Mouse (Mus musculus): ENCODE measurements around the gene Klk1b1. TPM values are rescaled to one million over a fixed set of nuclear protein-coding genes. Genes with fewer than 3 reads are reported as not detected.

Klk1b1 gene
- not detected for polyA plus RNA-seq (2014; fragmentation: Illumina TruSeq; extraction: RNeasy Lipid Tissue Mini Kit (QIAGEN cat#74804); ENCODE audit: insufficient read depth, low read depth, low replicate concordance)

DNA sequence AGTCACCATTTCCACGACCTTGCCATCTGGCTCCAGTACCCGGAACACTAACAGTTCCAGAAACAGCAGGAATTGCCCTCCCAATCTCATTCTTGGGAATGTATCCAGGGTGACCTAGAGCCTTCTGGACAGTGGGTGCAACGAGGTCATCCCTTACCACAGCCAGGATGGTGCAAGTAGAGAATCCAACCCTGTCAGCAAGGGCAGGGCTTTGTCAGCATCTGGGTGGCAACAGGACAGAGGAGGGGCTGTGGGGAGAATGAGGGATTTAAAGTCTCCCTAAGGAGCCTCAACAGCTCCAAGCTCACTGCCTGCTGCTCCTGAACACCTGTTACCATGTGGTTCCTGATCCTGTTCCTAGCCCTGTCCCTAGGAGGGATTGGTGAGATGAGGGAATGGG, at the start of gene Klk1b1:
Klk1b1 (plus strand) TSS at position 301 of the 400 bp plus-strand sequence.

DNA sequence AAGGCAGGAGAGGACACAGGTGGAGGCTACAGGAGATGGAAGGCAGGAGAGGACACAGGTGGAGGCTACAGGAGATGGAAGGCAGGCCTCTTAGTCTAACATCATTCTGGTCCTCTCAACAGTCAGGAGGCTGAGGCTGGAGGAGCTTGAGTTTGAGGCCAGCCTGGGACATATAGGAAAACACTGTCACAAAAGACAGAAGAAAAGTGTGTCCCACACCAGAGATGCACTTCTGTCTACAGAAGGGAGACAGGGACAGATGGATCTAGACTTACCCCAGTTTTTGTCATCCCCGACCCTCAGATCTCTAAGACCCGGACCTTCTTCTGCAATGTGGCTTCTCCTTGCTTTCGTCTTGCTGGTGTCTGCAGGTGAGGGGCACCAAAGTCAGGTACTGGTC, 33.1 kb upstream of the Klk1b1 start, which contains the start of gene Klk15:
Klk15 (plus strand) TSS at position 301 of the 400 bp plus-strand sequence.

GRCm38 (mm10) chr7:43950364-43950763, 16.2 kb upstream of the Klk1b1 start, which contains the start of gene Klk1b8:
Klk1b8 (plus strand) TSS chr7:43950664.

GRCm38 (mm10) chr7:43975761-43976160, 9.2 kb downstream of the Klk1b1 start, which contains the start of gene Klk1b9:
Klk1b9 (plus strand) TSS chr7:43976061.

DNA sequence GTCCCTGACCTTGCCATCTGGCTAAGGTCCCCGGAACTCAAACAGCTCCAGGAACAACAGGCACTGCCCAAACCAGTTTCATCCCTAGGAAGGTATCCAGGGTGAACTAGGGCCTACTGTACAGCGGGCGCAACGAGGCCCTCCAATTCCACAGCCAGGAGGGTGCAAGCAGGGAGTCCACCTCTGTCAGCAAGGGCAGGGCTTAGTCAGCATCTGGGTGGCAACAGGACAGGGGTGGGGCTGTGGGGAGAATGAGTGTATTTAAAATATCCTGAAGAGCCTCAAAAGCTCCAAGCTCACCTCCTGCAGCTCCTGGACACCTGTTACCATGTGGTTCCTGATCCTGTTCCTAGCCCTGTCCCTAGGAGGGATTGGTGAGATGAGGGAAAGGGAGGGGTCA, 29.0 kb downstream of the Klk1b1 start, which contains the start of gene Klk1b11:
Klk1b11 (plus strand) TSS at position 301 of the 400 bp plus-strand sequence.

DNA sequence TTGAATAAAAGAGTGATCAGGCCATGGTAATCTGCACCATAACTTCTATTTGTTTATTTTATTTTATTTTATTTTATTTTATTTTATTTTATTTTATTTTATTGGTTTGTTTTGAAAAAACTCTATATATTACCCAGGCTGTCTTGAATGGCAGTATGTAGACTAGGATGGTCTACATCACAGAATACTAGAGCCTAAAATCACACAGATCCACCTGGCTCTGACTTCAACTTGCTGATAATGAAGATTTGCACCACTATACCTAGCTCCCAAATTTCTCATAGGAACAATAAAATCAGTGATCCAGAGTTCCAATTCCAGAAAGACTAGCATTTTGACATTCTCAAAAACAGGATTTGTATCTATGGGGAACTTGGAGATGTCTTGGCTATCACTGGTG, 45.3 kb downstream of the Klk1b1 start, which contains the start of gene Klk1b26:
Klk1b26 (plus strand) TSS at position 301 of the 400 bp plus-strand sequence.

Other genes starting within 250 kb of the Klk1b1 start
- not detected for gene Klk12, start 197.9 kb upstream of the Klk1b1 start, polyA plus RNA-seq (2014; fragmentation: Illumina TruSeq; extraction: RNeasy Lipid Tissue Mini Kit (QIAGEN cat#74804); ENCODE audit: insufficient read depth, low read depth, low replicate concordance)
- 1.8 TPM for gene Klk11, start 192.1 kb upstream of the Klk1b1 start, polyA plus RNA-seq (2014; fragmentation: Illumina TruSeq; extraction: RNeasy Lipid Tissue Mini Kit (QIAGEN cat#74804); ENCODE audit: insufficient read depth, low read depth, low replicate concordance)
- 0.92 TPM for gene Klk10, start 185.7 kb upstream of the Klk1b1 start, polyA plus RNA-seq (2014; fragmentation: Illumina TruSeq; extraction: RNeasy Lipid Tissue Mini Kit (QIAGEN cat#74804); ENCODE audit: insufficient read depth, low read depth, low replicate concordance)
- gene Klk9, start 174.9 kb upstream of the Klk1b1 start, polyA plus RNA-seq (2014; fragmentation: Illumina TruSeq; extraction: RNeasy Lipid Tissue Mini Kit (QIAGEN cat#74804); ENCODE audit: insufficient read depth, low read depth, low replicate concordance), result not detected
- gene Klk8, start 169.2 kb upstream of the Klk1b1 start, polyA plus RNA-seq (2014; fragmentation: Illumina TruSeq; extraction: RNeasy Lipid Tissue Mini Kit (QIAGEN cat#74804); ENCODE audit: insufficient read depth, low read depth, low replicate concordance), result 20.3 TPM
- not detected for gene Klk7, start 155.5 kb upstream of the Klk1b1 start, polyA plus RNA-seq (2014; fragmentation: Illumina TruSeq; extraction: RNeasy Lipid Tissue Mini Kit (QIAGEN cat#74804); ENCODE audit: insufficient read depth, low read depth, low replicate concordance)
- not detected for gene Klk6, start 142.3 kb upstream of the Klk1b1 start, polyA plus RNA-seq (2014; fragmentation: Illumina TruSeq; extraction: RNeasy Lipid Tissue Mini Kit (QIAGEN cat#74804); ENCODE audit: insufficient read depth, low read depth, low replicate concordance)
- gene Klk5, start 124.8 kb upstream of the Klk1b1 start, polyA plus RNA-seq (2014; fragmentation: Illumina TruSeq; extraction: RNeasy Lipid Tissue Mini Kit (QIAGEN cat#74804); ENCODE audit: insufficient read depth, low read depth, low replicate concordance), result not detected
- gene Klk4, start 85.6 kb upstream of the Klk1b1 start, polyA plus RNA-seq (2014; fragmentation: Illumina TruSeq; extraction: RNeasy Lipid Tissue Mini Kit (QIAGEN cat#74804); ENCODE audit: insufficient read depth, low read depth, low replicate concordance), result not detected
- gene Klk15, start 33.0 kb upstream of the Klk1b1 start, polyA plus RNA-seq (2014; fragmentation: Illumina TruSeq; extraction: RNeasy Lipid Tissue Mini Kit (QIAGEN cat#74804); ENCODE audit: insufficient read depth, low read depth, low replicate concordance), result not detected
- gene Klk1b8, start 16.1 kb upstream of the Klk1b1 start, polyA plus RNA-seq (2014; fragmentation: Illumina TruSeq; extraction: RNeasy Lipid Tissue Mini Kit (QIAGEN cat#74804); ENCODE audit: insufficient read depth, low read depth, low replicate concordance), result not detected
- gene Klk1b9, start 9.3 kb downstream of the Klk1b1 start, polyA plus RNA-seq (2014; fragmentation: Illumina TruSeq; extraction: RNeasy Lipid Tissue Mini Kit (QIAGEN cat#74804); ENCODE audit: insufficient read depth, low read depth, low replicate concordance), result not detected
- gene Klk1b11, start 29.1 kb downstream of the Klk1b1 start, polyA plus RNA-seq (2014; fragmentation: Illumina TruSeq; extraction: RNeasy Lipid Tissue Mini Kit (QIAGEN cat#74804); ENCODE audit: insufficient read depth, low read depth, low replicate concordance), result not detected
- not detected for gene Klk1b26, start 45.4 kb downstream of the Klk1b1 start, polyA plus RNA-seq (2014; fragmentation: Illumina TruSeq; extraction: RNeasy Lipid Tissue Mini Kit (QIAGEN cat#74804); ENCODE audit: insufficient read depth, low read depth, low replicate concordance)
- not detected for gene Klk1b27, start 85.5 kb downstream of the Klk1b1 start, polyA plus RNA-seq (2014; fragmentation: Illumina TruSeq; extraction: RNeasy Lipid Tissue Mini Kit (QIAGEN cat#74804); ENCODE audit: insufficient read depth, low read depth, low replicate concordance)
- not detected for gene Klk1b21, start 135.6 kb downstream of the Klk1b1 start, polyA plus RNA-seq (2014; fragmentation: Illumina TruSeq; extraction: RNeasy Lipid Tissue Mini Kit (QIAGEN cat#74804); ENCODE audit: insufficient read depth, low read depth, low replicate concordance)
- not detected for gene Klk1b22, start 145.9 kb downstream of the Klk1b1 start, polyA plus RNA-seq (2014; fragmentation: Illumina TruSeq; extraction: RNeasy Lipid Tissue Mini Kit (QIAGEN cat#74804); ENCODE audit: insufficient read depth, low read depth, low replicate concordance)
- gene Klk1b16, start 170.0 kb downstream of the Klk1b1 start, polyA plus RNA-seq (2014; fragmentation: Illumina TruSeq; extraction: RNeasy Lipid Tissue Mini Kit (QIAGEN cat#74804); ENCODE audit: insufficient read depth, low read depth, low replicate concordance), result not detected
- not detected for gene Klk1b24, start 221.5 kb downstream of the Klk1b1 start, polyA plus RNA-seq (2014; fragmentation: Illumina TruSeq; extraction: RNeasy Lipid Tissue Mini Kit (QIAGEN cat#74804); ENCODE audit: insufficient read depth, low read depth, low replicate concordance)
- gene Klk1b3, start 231.4 kb downstream of the Klk1b1 start, polyA plus RNA-seq (2014; fragmentation: Illumina TruSeq; extraction: RNeasy Lipid Tissue Mini Kit (QIAGEN cat#74804); ENCODE audit: insufficient read depth, low read depth, low replicate concordance), result not detected
- gene Klk1b4, start 240.7 kb downstream of the Klk1b1 start, polyA plus RNA-seq (2014; fragmentation: Illumina TruSeq; extraction: RNeasy Lipid Tissue Mini Kit (QIAGEN cat#74804); ENCODE audit: insufficient read depth, low read depth, low replicate concordance), result not detected
- gene Klk1b5, start 249.2 kb downstream of the Klk1b1 start, polyA plus RNA-seq (2014; fragmentation: Illumina TruSeq; extraction: RNeasy Lipid Tissue Mini Kit (QIAGEN cat#74804); ENCODE audit: insufficient read depth, low read depth, low replicate concordance), result not detected

All from lung, adult 10 weeks (tissue).